Comparison of ENCODE assay signal across 8 mouse cellular contexts in the genomic region with DNA sequence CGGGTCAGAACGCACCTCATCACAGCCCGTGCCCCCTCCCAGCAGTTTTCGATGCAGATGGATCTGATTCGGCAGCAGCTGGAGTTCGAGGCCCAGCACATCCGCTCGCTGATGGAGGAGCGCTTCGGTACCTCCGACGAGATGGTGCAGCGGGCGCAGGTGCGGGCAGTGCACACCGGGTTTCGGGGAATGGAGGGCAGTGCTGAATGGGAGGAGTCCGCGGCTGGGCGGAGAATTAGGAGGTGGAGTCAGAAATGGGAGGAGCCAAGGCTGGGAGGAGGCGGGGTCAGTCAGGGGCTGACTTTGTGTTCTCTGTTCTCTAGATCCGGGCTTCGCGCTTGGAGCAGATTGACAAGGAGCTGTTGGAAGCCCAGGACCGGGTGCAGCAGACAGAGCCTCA. TPM values are rescaled to one million over a fixed set of nuclear protein-coding genes. Genes with fewer than 3 reads are reported as not detected.
DNase-seq lines count a peak whose midpoint lies in the region; ATAC-seq lines count a peak whose summit lies in the region.

No protein-coding gene starts in this region.

- peak overlapping the region; percentile 36 for H3K4me2 ChIP-seq in hindbrain, embryonic 14.5 days (replicated peaks)
- peak overlapping the region; percentile 51 for H3K4me2 ChIP-seq in liver, embryonic 15.5 days

- no peaks in the 10 kb centered on the region for H3K9me3 ChIP-seq in hindbrain, embryonic 14.5 days (ENCODE audit: control insufficient read depth, low read length)
- H3K9me3 ChIP-seq in liver, embryonic 15.5 days (replicated peaks): no peaks in the 10 kb centered on the region

- peaks cover 40% of the 10 kb centered on the region for H3K4me1 ChIP-seq in hindbrain, embryonic 14.5 days (replicated peaks; ENCODE audit: control insufficient read depth, insufficient read depth, low read length)
- H3K4me1 ChIP-seq in liver, embryonic 15.5 days (replicated peaks): peaks cover 14% of the 10 kb centered on the region

- H3K4me3 ChIP-seq in hindbrain, embryonic 14.5 days (replicated peaks; ENCODE audit: low read length): no peak overlapping the region
- H3K4me3 ChIP-seq in liver, embryonic 15.5 days (replicated peaks): peak overlapping the region; percentile 6; the same call in 1 of the 2 replicates

- WGBS in hindbrain, embryonic 14.5 days: 21% methylated on average over 25 of the region's 25 CpGs
- 3% methylated on average over 25 of the region's 25 CpGs for WGBS in liver, embryonic 15.5 days (ENCODE audit: insufficient replicate concordance)

- H3K36me3 ChIP-seq in hindbrain, embryonic 14.5 days (replicated peaks; ENCODE audit: control insufficient read depth, insufficient read depth): peaks cover 84% of the 10 kb centered on the region
- no peaks in the 10 kb centered on the region for H3K36me3 ChIP-seq in liver, embryonic 15.5 days (replicated peaks)

- DNase-seq in CD4-positive helper T cell, adult 2 months (ENCODE audit: low read depth, low spot score): peak; percentile 68
- DNase-seq in R1 (ENCODE audit: low read depth, low spot score): peak; percentile 91
- DNase-seq in hindbrain, embryonic 14.5 days (ENCODE audit: low spot score): no peak
- DNase-seq in urinary bladder, adult 18-20 months (ENCODE audit: low spot score in 2 of 2): no peak
- DNase-seq in adrenal gland, adult 8-10 months: no peak
- no peak for DNase-seq in frontal cortex, postnatal 36 days (ENCODE audit: low spot score in 2 of 2)

- peak overlapping the region; percentile 37; the same call in 1 of the 2 replicates for H3K9ac ChIP-seq in hindbrain, embryonic 14.5 days
- H3K9ac ChIP-seq in liver, embryonic 15.5 days: no peak overlapping the region

- ATAC-seq in hindbrain, embryonic 14.5 days (ENCODE audit: low FRiP score): no peak
- no peak for ATAC-seq in liver, embryonic 15.5 days (ENCODE audit: insufficient read depth)
- peak; percentile 53 for ATAC-seq in neutrophil, adult 5-6 weeks (ENCODE audit: extremely low read depth, insufficient number of reproducible peaks, low FRiP score, poor library complexity, severe bottlenecking)

- no peak overlapping the region for H3K27ac ChIP-seq in hindbrain, embryonic 14.5 days
- no peak overlapping the region for H3K27ac ChIP-seq in liver, embryonic 15.5 days (replicated peaks)

- no peaks in the 10 kb centered on the region for H3K27me3 ChIP-seq in hindbrain, embryonic 14.5 days (ENCODE audit: control insufficient read depth, insufficient read depth, low read length)
- peaks cover 100% of the 10 kb centered on the region for H3K27me3 ChIP-seq in liver, embryonic 15.5 days

RNA-seq across cellular contexts. Expression of gene Apc2, which starts 9.1 kb away (rescaled TPM):
- 200 and 216 TPM in 2 replicates for polyA plus RNA-seq in hindbrain, embryonic 14.5 days (2014; fragmentation: Nextera tagmentation; extraction: Ambion mirVana)
- polyA plus RNA-seq in liver, embryonic 15.5 days (2015; fragmentation: Nextera tagmentation; extraction: Ambion mirVana): 0.09 and 0.12 TPM in 2 replicates
- total RNA-seq in neutrophil, adult 5-6 weeks (2017): 0.23 and 0.37 TPM in 2 replicates
- 1 to 10 TPM; 1.5 to 6.8 (median 4.3) TPM for total RNA-seq in adrenal gland, adult 8-10 months (2022)

RNA-seq across cellular contexts. Expression of gene Rps15, which starts 12.6 kb away (rescaled TPM):
- polyA plus RNA-seq in hindbrain, embryonic 14.5 days (2014; fragmentation: Nextera tagmentation; extraction: Ambion mirVana): 570 and 649 TPM in 2 replicates
- 501 and 527 TPM in 2 replicates for polyA plus RNA-seq in liver, embryonic 15.5 days (2015; fragmentation: Nextera tagmentation; extraction: Ambion mirVana)
- total RNA-seq in neutrophil, adult 5-6 weeks (2017): 1,847 and 1,925 TPM in 2 replicates
- total RNA-seq in adrenal gland, adult 8-10 months (2022): 1,000 to 10,000 TPM; 1,106 to 1,181 (median 1,155) TPM

RNA-seq across cellular contexts. Expression of gene 2310011J03Rik, which starts 15.5 kb away (rescaled TPM):
- 23.3 and 24.5 TPM in 2 replicates for polyA plus RNA-seq in hindbrain, embryonic 14.5 days (2014; fragmentation: Nextera tagmentation; extraction: Ambion mirVana)
- polyA plus RNA-seq in liver, embryonic 15.5 days (2015; fragmentation: Nextera tagmentation; extraction: Ambion mirVana): 32.4 and 35.0 TPM in 2 replicates
- total RNA-seq in neutrophil, adult 5-6 weeks (2017): 17.5 and 20.7 TPM in 2 replicates
- total RNA-seq in adrenal gland, adult 8-10 months (2022): 10 to 100 TPM; 34.7 to 40.0 (median 35.4) TPM

RNA-seq across cellular contexts. Expression of gene Pcsk4, which starts 24.4 kb away (rescaled TPM):
- 4.4 and 4.7 TPM in 2 replicates for polyA plus RNA-seq in hindbrain, embryonic 14.5 days (2014; fragmentation: Nextera tagmentation; extraction: Ambion mirVana)
- 3.9 and 4.1 TPM in 2 replicates for polyA plus RNA-seq in liver, embryonic 15.5 days (2015; fragmentation: Nextera tagmentation; extraction: Ambion mirVana)
- 0.25 TPM in 1 of 2 replicates, not detected in the other for total RNA-seq in neutrophil, adult 5-6 weeks (2017)
- total RNA-seq in adrenal gland, adult 8-10 months (2022): 1 to 10 TPM; 3.5 to 8.2 (median 5.8) TPM

RNA-seq across cellular contexts. Expression of gene Reep6, which starts 24.9 kb away (rescaled TPM):
- 5.3 and 5.8 TPM in 2 replicates for polyA plus RNA-seq in hindbrain, embryonic 14.5 days (2014; fragmentation: Nextera tagmentation; extraction: Ambion mirVana)
- 75.6 and 92.4 TPM in 2 replicates for polyA plus RNA-seq in liver, embryonic 15.5 days (2015; fragmentation: Nextera tagmentation; extraction: Ambion mirVana)
- total RNA-seq in neutrophil, adult 5-6 weeks (2017): not detected in 2 replicates
- total RNA-seq in adrenal gland, adult 8-10 months (2022): 1 to 10 TPM; 5.1 to 6.6 (median 5.9) TPM

Comparison
In these comparisons a context has a peak if more than half of its experiments do, and no peak if none do; other contexts are left out.
1. DNase-seq: peak in CD4-positive helper T cell, adult 2 months (single experiment) and R1 (single experiment); none in hindbrain, embryonic 14.5 days (single experiment), urinary bladder, adult 18-20 months (0 of 2), adrenal gland, adult 8-10 months (single experiment) and frontal cortex, postnatal 36 days (0 of 2).